Mouse (Mus musculus): ENCODE results near the gene Fam160b1. TPM values are rescaled to one million over a fixed set of nuclear protein-coding genes. Genes with fewer than 3 reads are reported as not detected.

Gene Fam160b1
- total RNA-seq, 2 experiments from 2014 or later, result 10.5 to 11.1 TPM

DNA sequence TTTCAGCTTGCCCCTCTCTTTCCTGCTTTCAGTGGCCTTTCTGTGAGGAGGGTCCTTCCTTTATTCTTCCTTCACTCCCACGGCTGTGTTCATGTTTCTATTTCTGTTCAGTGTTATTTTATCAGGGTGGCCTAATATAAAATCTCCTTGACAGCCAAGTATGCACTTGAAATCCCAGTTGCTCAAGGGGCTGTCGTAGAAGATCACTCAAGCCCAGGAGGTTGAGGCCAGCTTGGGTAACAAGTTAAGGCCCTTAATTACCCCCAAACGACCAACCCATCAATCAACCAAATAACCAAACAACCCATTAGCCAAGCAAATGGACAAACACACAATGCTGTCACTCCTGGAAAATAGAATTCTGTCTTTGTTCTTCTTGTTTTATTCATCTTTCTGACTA, 62.9 kb downstream of the Fam160b1 start:
- DNase-seq, result no peak

DNA sequence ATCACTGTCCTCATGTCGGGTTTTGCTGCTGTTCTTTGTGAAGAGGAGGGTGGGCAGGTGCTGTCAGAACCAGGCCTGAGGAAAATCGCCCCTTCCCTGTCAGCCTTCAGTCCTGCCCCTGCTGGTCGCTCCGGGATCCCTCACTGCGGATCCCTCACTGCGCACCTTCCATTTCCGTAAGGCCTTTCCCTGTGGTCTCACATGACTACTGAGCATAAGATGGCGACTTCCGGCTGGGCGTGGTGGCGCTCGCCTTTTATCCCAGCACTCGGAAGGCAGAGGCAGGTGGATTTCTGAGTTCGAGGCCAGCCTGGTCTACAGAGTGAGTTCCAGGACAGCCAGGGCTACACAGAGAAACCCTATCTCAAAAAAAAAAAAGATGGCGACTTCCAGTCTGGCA, 64.8 kb downstream of the Fam160b1 start:
- DNase-seq, result no peak

DNA sequence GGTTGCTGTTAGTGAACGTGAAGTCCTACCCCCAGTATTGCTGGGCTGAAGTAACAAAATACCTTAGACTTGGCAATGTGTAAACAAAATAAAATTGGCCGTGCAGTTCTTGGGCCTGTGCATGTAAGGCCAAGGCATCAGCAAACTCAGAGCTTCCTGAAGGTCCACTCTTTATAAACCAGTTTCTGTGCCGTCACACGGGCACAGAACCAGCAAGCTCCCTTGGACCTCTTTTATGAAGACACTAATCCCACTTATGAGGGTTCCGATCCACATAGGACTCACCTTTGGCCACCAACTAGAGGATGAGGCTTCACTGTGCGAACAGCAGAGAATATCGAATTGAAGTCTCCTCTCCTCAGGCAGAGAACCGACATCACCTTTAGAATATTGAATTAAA, 66.4 kb downstream of the Fam160b1 start:
- no peak for DNase-seq

DNA sequence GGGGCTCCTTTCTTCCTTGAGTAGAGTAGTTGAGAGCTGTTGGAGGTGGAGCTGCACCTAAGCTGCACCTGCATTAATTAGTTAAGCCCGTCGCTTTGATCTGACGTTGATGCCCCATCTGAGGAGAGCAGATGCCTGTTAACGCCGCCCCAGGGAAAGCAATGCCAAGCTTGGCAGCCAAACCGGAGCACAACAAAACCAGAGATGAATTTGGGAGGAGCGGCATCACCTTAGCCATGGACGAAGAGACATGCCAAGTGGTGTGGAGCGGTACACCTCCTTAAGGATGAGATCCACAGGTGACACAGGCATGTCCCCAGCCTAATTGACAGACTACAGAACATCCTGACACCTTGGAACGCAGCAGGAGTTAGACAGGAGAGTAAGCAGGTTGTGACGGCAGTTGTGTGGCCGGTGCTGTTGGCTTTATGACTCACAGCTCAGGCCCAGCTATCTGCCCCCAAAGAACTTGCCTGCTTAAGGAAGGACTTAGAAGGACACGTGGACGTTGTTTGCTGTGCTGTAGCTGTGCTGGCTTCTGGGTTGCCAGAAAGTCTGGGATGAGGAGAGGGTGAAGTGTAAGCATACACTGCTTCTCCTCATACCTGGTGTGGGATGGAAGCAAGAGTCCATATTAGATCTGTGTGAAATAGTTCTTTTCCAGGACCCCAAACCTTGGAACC, 67.4 kb downstream of the Fam160b1 start:
- DNase-seq, result no peak

DNA sequence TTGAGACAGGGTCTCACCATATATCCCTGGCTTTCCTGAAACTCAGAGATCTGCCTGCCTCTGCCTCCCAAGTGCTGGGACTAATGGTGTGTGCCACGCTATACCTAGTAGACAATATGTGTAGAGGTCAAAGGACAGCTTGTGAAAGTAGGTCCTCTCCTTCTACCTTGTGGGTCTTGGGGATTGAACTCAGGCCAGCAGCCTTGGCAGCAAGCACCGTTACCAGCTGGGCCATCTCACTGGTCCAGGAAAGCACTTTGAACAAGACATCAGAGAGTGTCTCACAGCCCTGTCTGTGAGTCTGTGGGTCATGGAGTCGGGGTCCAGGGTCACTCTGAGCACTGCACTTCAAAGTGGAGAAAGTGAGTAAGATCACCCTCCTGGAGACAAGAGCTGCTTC, 68.2 kb downstream of the Fam160b1 start:
- no peak for DNase-seq

DNA sequence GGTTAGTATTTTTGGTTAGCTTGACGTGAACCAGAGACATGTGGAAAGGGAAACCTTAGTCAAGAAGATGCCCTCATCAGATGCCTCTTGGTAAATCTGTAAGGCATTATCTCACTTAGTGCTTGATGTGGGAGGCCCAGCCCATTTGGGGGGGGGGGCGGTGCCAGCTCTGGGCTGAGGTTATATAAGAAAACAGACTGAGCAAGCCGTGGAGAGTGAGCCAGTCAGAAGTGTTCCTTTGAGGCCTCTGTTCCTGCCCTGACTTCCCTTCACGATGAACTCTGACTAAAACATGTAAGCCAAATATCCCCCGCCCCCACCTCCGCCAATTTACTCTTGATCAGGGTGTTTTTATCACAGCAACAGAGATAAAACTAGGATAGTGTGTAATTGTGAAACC, 69.4 kb downstream of the Fam160b1 start:
- DNase-seq, result no peak

DNA sequence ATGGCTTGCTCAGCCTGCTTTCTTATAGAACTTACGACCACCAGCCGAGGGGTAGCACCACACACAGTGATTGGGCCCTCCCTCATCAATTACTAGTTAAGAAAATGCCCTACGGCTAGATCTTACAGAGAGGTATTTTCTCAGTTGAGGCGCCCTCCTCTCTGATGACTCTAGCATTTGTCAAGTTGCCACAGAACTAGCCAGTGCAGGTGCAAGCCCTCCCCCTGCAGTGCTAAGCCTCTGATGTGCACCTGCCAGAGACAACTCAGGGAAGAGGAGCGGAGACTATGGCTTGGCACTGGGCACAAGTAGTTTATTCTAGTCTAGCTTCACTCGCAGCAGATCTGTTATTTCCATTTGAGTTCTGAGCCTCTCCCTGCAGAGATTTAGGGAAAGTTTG, 71.0 kb downstream of the Fam160b1 start:
- DNase-seq, result no peak

DNA sequence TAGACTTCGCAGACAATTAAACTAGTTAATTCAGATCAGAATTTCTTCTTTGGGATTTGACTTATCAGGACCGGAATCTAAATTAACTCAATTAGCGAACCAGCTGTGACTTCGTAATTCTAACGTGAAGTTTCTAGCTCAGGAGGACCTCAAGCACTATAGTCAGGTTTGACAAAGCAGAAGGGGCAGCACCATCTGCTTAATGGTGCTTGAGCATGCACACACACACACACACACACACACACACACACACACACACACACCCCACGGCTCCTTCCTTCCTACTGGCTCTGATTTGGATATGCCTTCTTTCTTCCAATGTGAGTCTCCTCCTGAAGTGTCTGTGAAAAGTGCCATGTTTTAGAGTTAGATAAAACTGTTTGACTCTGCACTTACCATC, 73.5 kb downstream of the Fam160b1 start:
- no peak for DNase-seq

DNA sequence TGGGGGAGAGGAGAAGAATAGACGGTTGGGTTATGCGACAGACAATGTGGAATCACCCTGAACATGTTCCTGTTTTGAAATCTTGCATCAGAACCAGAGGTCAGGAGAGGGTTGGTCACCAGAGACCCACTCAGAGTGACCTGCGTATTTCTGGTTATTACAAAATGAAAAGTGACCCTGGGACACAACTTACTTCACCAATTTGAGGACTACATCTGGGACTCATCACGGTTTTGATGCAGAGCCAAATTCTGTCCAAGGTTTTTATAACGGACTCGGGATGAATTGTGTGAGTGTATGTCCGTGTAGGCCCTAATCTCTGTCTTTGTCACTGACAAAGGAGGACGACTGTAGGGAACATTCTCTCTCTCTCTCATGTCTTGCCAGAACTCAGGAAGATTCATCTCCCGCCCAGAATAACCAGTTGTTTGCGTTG, 76.1 kb downstream of the Fam160b1 start:
- peak; percentile 27 to 48 for DNase-seq

DNA sequence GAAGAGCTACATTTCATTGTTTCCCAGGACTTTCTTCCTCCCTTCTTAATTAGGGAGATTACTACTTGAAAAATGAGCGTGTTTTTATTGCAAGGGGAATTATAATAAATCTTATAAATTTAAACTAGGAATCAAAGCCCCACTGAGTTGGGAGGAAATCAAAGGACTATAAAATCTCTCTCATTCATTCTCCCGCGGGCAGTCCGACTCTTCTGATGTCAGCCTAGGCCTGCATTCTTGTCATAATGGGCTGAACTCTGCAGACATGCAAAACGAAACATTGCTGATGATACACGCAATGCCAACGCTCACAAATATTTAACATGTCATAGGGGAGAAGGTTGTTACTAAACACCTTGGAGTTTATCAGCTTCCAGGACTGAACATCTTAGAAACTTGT, 76.6 kb downstream of the Fam160b1 start:
- no peak for DNase-seq

Other genes with a start within 250 kb of the Fam160b1 start
- 100 to 1,000 TPM; 384 to 401 TPM for gene Ablim1, start 45.8 kb upstream of the Fam160b1 start, total RNA-seq (2021)
- 1 to 10 TPM; 3.9 to 5.9 TPM for gene Trub1, start 92.2 kb downstream of the Fam160b1 start, total RNA-seq (2021)